Mouse (Mus musculus) layer of hippocampus, postnatal 36 days (tissue): Measurements from ENCODE around the gene Zfp93. TPM values are rescaled to one million over a fixed set of nuclear protein-coding genes. Genes with fewer than 3 reads are reported as not detected.

Source experiments
- total RNA-seq, 2 experiments: library from RNA; stranded (reverse); gene quantifications; 2 replicates each; pipeline ENCODE4 v1.2.3; 2021

Zfp93 gene
- total RNA-seq, 2 experiments from 2014 or later: 12.3 to 13.9 TPM

Other genes with a start within 250 kb of the Zfp93 start
- not detected for gene Vmn1r183, start 217.2 kb upstream of the Zfp93 start, total RNA-seq
- gene Zfp180, start 188.5 kb upstream of the Zfp93 start, total RNA-seq: 10 to 100 TPM; 43.3 to 44.5 TPM
- 10 to 100 TPM; 12.1 to 12.3 TPM for gene Zfp112, start 158.1 kb upstream of the Zfp93 start, total RNA-seq
- 10 to 100 TPM; 22.0 to 23.0 TPM for gene Zfp235, start 136.3 kb upstream of the Zfp93 start, total RNA-seq
- gene Zfp114, start 95.4 kb upstream of the Zfp93 start, total RNA-seq: 1 to 10 TPM; 3.3 to 3.9 TPM
- gene Zfp111, start 59.0 kb upstream of the Zfp93 start, total RNA-seq: 10 to 100 TPM; 13.7 to 14.7 TPM
- 10 to 100 TPM in 1 of 2 experiments, 1 to 10 TPM in 1; 8.8 to 10.4 TPM for gene Zfp109, start 32.9 kb upstream of the Zfp93 start, total RNA-seq
- gene Zfp108, start 15.6 kb upstream of the Zfp93 start, total RNA-seq: 1 to 10 TPM; 7.8 to 9.7 TPM
- gene Zfp61, start 30.8 kb downstream of the Zfp93 start, total RNA-seq: 10 to 100 TPM; 23.6 to 25.6 TPM
- 10 to 100 TPM; 12.2 to 14.8 TPM for gene Zfp94, start 46.2 kb downstream of the Zfp93 start, total RNA-seq
- not detected for gene Tescl, start 63.5 kb downstream of the Zfp93 start, total RNA-seq
- gene Lypd5, start 78.8 kb downstream of the Zfp93 start, total RNA-seq: not detected
- gene Kcnn4, start 99.8 kb downstream of the Zfp93 start, total RNA-seq: under 1 TPM; 0.17 to 0.48 TPM
- gene Smg9, start 129.2 kb downstream of the Zfp93 start, total RNA-seq: 10 to 100 TPM; 33.8 to 39.0 TPM
- not detected for gene Irgc1, start 181.9 kb downstream of the Zfp93 start, total RNA-seq
- under 1 TPM in 1 of 2 experiments, not detected in 1; 0.68 TPM for gene Plaur, start 192.1 kb downstream of the Zfp93 start, total RNA-seq
- gene Cadm4, start 211.6 kb downstream of the Zfp93 start, total RNA-seq: 100 to 1,000 TPM; 137 to 142 TPM
- 10 to 100 TPM; 36.2 to 42.1 TPM for gene Zfp428, start 236.6 kb downstream of the Zfp93 start, total RNA-seq
- not detected for gene AC161166.1, start 242.0 kb downstream of the Zfp93 start, total RNA-seq